Mouse (Mus musculus) liver, embryonic 11.5 days (tissue): ENCODE measurements around the gene Hsd11b2. TPM values are rescaled to one million over a fixed set of nuclear protein-coding genes. Genes with fewer than 3 reads are reported as not detected.

Experiments
- ATAC-seq: fragments of 200-750 bp; cut with Nextera tagmentation; replicated peaks from 2 replicates; pipeline ENCODE4 v1.8.0; 2017; ENCODE audit warnings: moderate number of reproducible peaks, mild to moderate bottlenecking, moderate TSS enrichment, moderate library complexity; ENCODE audit not compliant: low FRiP score
- DNase-seq: peaks from one replicate; pipeline ENCODE4 v3.0.0-alpha.2; 2017; ENCODE audit warnings: low spot score
- H3K27ac ChIP-seq: fragments of 300-500 bp; sonication (generic); 2 replicates; pipeline ENCODE4 v1.5.1; 2014; ENCODE audit warnings: mild to moderate bottlenecking, low read depth, low read length, control low read depth
- H3K27me3 ChIP-seq: fragments of 300-500 bp; sonication (generic); replicated peaks from 2 replicates; pipeline ENCODE4 v1.6.1; 2014; ENCODE audit warnings: low read length, mixed read lengths; ENCODE audit not compliant: control insufficient read depth, insufficient read depth
- H3K36me3 ChIP-seq: fragments of 300-500 bp; sonication (generic); 2 replicates; pipeline ENCODE4 v1.6.1; 2014; ENCODE audit warnings: mild to moderate bottlenecking, low read length, moderate library complexity, mixed read lengths; ENCODE audit not compliant: control insufficient read depth, insufficient read depth
- H3K4me1 ChIP-seq: fragments of 300-500 bp; sonication (generic); replicated peaks from 2 replicates; pipeline ENCODE4 v1.6.1; 2014; ENCODE audit warnings: low read length, mixed read lengths; ENCODE audit not compliant: control insufficient read depth, insufficient read depth
- H3K4me2 ChIP-seq: fragments of 300-500 bp; sonication (generic); 2 replicates; pipeline ENCODE4 v1.6.1; 2014; ENCODE audit warnings: mild to moderate bottlenecking, control low read depth, moderate library complexity
- H3K4me3 ChIP-seq: fragments of 300-500 bp; sonication (generic); 2 replicates; pipeline ENCODE4 v1.5.1; 2014; ENCODE audit warnings: low read depth, low read length, control low read depth
- H3K9ac ChIP-seq: fragments of 300-500 bp; sonication (generic); 2 replicates; pipeline ENCODE4 v1.6.1; 2014; ENCODE audit warnings: low read depth, low read length, control low read depth
- H3K9me3 ChIP-seq: fragments of 300-500 bp; sonication (generic); 2 replicates; pipeline ENCODE4 v1.6.1; 2016; ENCODE audit warnings: low read length, inconsistent platforms, mixed read lengths; ENCODE audit not compliant: control insufficient read depth
- WGBS: fragments of 180-500 bp; shearing (Covaris S2); extraction: QIAGEN DNeasy Blood & Tissue Kit; methylation state at CpG from one replicate; pipeline ENCODE4 v1.1.7; 2014; 5-methylcytosine and 5-hydroxymethylcytosine counted together
- polyA plus RNA-seq: library from polyadenylated mRNA; unstranded; fragments of >200 nt; fragmentation: Nextera tagmentation; extraction: Ambion mirVana; gene quantifications from 2 replicates; pipeline ENCODE4 v1.2.1, GENCODE M21; 2014

The Hsd11b2 gene
- polyA plus RNA-seq, 1 experiment from 2014 or later, result 16.4 TPM

DNA sequence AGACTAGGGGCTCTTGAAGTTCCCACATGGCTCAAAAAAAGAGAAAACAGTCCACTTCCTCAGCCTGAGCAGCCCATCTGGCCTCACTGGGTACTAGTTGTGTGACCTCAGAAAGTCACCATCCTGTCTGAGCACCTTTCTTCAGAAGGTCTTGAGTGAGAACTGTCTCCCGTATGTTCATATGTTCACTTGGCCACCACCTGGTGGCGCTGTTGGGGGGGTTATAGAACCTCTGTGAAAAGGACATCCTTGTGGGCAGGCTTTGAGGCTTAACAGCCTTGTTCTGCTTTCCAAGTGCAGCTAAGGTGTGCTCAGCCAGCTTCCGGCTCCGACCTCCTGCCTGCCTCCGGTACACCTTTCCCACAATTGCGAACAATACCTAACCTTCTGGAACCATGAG lies 37.1 kb upstream of the Hsd11b2 start:
- Histone ChIP-seq H3K4me1 (no peaks in the 10 kb centered on the region; the same call in 1 of the 2 replicates), H3K9me3 (no peaks in the 10 kb centered on the region), H3K4me2 (no peak overlapping the region), H3K4me3 (no peak overlapping the region), H3K27ac (no peak overlapping the region), H3K27me3 (no peaks in the 10 kb centered on the region), H3K36me3 (no peaks in the 10 kb centered on the region), H3K9ac (no peak overlapping the region)
- DNase-seq (peak; percentile 46), ATAC-seq (no peak)
- 68% methylated on average over 6 of the region's 6 CpGs for WGBS

DNA sequence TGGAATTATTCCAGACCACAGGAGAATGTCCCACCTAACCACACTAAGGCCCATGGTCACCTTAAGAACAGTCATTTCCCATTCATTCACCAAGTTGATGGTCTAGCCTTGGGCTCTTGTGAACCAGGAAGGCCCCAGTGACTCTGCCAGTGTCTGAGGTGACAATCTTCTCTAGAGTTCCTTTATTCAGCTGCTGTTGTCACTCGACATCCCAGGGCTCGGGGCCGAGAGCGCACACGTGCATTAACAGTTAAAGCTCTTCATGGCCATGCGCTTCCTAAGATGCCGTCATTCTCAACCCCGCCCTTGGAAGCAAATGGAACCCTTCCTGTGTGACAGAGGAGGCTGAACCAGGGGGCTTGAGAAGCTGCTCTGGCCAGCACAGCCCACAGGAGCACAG lies 36.4 kb upstream of the Hsd11b2 start:
- Histone ChIP-seq H3K9ac (no peak overlapping the region), H3K4me2 (no peak overlapping the region), H3K36me3 (no peaks in the 10 kb centered on the region), H3K4me1 (no peaks in the 10 kb centered on the region; the same call in 1 of the 2 replicates), H3K4me3 (no peak overlapping the region), H3K9me3 (no peaks in the 10 kb centered on the region), H3K27ac (no peak overlapping the region), H3K27me3 (no peaks in the 10 kb centered on the region)
- DNase-seq (no peak), ATAC-seq (no peak)
- WGBS, result 80% methylated on average over 8 of the region's 8 CpGs

GRCm38 (mm10) chr8:105483212-105484029 lies 35.1 kb upstream of the Hsd11b2 start:
- Histone ChIP-seq H3K9ac (no peak overlapping the region), H3K27me3 (no peaks in the 10 kb centered on the region), H3K9me3 (no peaks in the 10 kb centered on the region), H3K36me3 (no peaks in the 10 kb centered on the region), H3K4me2 (no peak overlapping the region), H3K4me3 (no peak overlapping the region), H3K27ac (no peak overlapping the region), H3K4me1 (no peaks in the 10 kb centered on the region; the same call in 1 of the 2 replicates)
- no peak for DNase-seq
- peak; percentile 60 for ATAC-seq
- 52% methylated on average over 14 of the region's 14 CpGs for WGBS

DNA sequence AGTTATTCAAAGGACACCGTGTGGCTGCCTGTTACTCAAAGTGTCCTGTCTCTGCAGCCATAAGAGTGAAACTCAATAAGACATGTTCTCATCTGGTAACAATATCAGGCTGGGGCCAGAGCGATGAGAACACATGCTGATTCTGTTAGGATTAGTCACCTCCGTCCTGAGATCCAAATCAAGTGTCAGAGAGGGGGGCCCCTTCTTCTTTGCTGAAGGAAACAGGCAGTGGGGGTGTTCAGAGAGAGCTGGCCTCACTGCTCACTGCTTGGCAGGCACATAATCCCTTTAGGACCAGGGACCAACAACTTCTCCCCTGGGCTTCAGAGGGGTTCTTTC lies 34.6 kb upstream of the Hsd11b2 start:
- no peak for DNase-seq
- H3K9me3 ChIP-seq, result no peaks in the 10 kb centered on the region
- no peaks in the 10 kb centered on the region for H3K27me3 ChIP-seq
- no peak overlapping the region for H3K9ac ChIP-seq
- 62% methylated on average over 3 of the region's 3 CpGs for WGBS
- H3K4me1 ChIP-seq, result no peaks in the 10 kb centered on the region; the same call in 1 of the 2 replicates
- H3K27ac ChIP-seq, result no peak overlapping the region
- H3K36me3 ChIP-seq, result no peaks in the 10 kb centered on the region
- H3K4me2 ChIP-seq, result no peak overlapping the region
- H3K4me3 ChIP-seq, result no peak overlapping the region
- ATAC-seq, result no peak

DNA sequence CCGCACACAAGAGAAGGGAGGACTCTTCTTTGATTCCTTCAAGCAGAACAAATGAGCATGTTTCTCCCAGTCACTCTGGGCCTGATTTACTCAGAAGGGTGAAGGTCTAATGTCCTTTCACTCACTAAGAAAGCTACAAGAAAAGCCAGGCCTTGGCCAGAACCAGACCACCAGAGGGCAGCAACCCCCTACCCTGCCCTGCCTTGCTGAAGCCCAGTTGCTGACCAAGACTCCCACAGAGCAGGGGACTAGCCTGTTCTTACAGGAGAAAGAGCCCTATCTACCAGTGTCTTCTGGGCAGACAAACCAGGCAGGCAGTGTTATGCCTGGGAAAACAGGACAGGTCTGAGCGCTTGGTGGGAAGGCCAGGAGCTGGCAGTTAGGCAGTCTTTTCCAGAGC lies 34.2 kb upstream of the Hsd11b2 start:
- Histone ChIP-seq H3K36me3 (no peaks in the 10 kb centered on the region), H3K9ac (no peak overlapping the region), H3K4me3 (no peak overlapping the region), H3K9me3 (no peaks in the 10 kb centered on the region), H3K4me1 (no peaks in the 10 kb centered on the region; the same call in 1 of the 2 replicates), H3K27ac (0 out of 2 replicates have a peak overlapping the region, but pooled peaks have one; percentile 17), H3K27me3 (no peaks in the 10 kb centered on the region), H3K4me2 (no peak overlapping the region)
- 41% methylated on average over 2 of the region's 2 CpGs for WGBS
- no peak for ATAC-seq
- DNase-seq, result peak; percentile 56

GRCm38 (mm10) chr8:105488082-105488481 lies 30.5 kb upstream of the Hsd11b2 start:
- 78% methylated on average over 3 of the region's 3 CpGs for WGBS
- no peak overlapping the region for H3K27ac ChIP-seq
- H3K36me3 ChIP-seq, result no peaks in the 10 kb centered on the region
- H3K4me3 ChIP-seq, result no peak overlapping the region
- H3K9me3 ChIP-seq, result no peaks in the 10 kb centered on the region
- DNase-seq (no peak), ATAC-seq (no peak)
- H3K9ac ChIP-seq, result no peak overlapping the region
- no peak overlapping the region for H3K4me2 ChIP-seq
- H3K4me1 ChIP-seq, result peaks cover 8% of the 10 kb centered on the region; the same call in 1 of the 2 replicates
- no peaks in the 10 kb centered on the region for H3K27me3 ChIP-seq

DNA sequence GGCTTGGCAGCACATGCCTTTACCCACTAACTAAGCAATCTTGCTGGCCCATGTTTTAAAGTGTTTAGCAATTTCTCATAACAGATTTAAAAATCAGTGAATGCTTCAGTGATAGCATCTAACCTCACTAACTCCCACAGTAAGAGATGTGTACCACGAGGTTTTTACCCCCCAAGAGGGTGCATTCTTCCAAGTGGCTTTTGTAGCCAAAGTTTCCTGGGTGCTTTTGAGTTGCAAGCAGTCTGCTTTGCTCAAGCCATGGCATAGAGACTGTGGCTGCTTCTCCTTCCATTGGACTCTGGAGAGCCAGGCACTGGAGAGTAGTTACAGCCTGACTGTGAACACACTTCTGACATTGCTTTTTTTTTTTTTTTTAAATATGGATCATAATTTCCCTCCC lies 29.3 kb upstream of the Hsd11b2 start:
- H3K9me3 ChIP-seq, result no peaks in the 10 kb centered on the region
- ATAC-seq, result no peak
- no peak overlapping the region for H3K4me3 ChIP-seq
- 53% methylated on average over 1 of the region's 1 CpGs for WGBS
- no peaks in the 10 kb centered on the region for H3K36me3 ChIP-seq
- no peak overlapping the region for H3K4me2 ChIP-seq
- peaks cover 8% of the 10 kb centered on the region; the same call in 1 of the 2 replicates for H3K4me1 ChIP-seq
- no peak overlapping the region for H3K27ac ChIP-seq
- no peak overlapping the region for H3K9ac ChIP-seq
- no peaks in the 10 kb centered on the region for H3K27me3 ChIP-seq
- DNase-seq, result no peak

GRCm38 (mm10) chr8:105493495-105493894 lies 25.1 kb upstream of the Hsd11b2 start:
- Histone ChIP-seq H3K9ac (no peak overlapping the region), H3K4me1 (peaks cover 15% of the 10 kb centered on the region), H3K27ac (no peak overlapping the region), H3K4me3 (no peak overlapping the region), H3K27me3 (no peaks in the 10 kb centered on the region), H3K4me2 (no peak overlapping the region), H3K36me3 (no peaks in the 10 kb centered on the region), H3K9me3 (no peaks in the 10 kb centered on the region)
- DNase-seq, result no peak
- ATAC-seq, result no peak
- WGBS, result 52% methylated on average over 3 of the region's 3 CpGs

- Histone ChIP-seq H3K27me3 (no peaks in the 10 kb centered on the region), H3K4me1 (peaks cover 15% of the 10 kb centered on the region), H3K36me3 (no peaks in the 10 kb centered on the region), H3K9me3 (no peaks in the 10 kb centered on the region), H3K9ac (no peak overlapping the region), H3K4me2 (no peak overlapping the region), H3K27ac (no peak overlapping the region), H3K4me3 (no peak overlapping the region)
- DNase-seq, result no peak
- no peak for ATAC-seq
- 65% methylated on average over 3 of the region's 3 CpGs for WGBS
Observed at GRCm38 (mm10) chr8:105494566-105494965, 24.0 kb upstream of the Hsd11b2 start.
